Mouse (Mus musculus) spleen, adult 2 months (tissue): ENCODE results near the gene Stk11.

Source experiments
- CTCF ChIP-seq: fragments of 200-500 bp; IDR thresholded peaks from 2 replicates; pipeline ENCODE4 v1.5.1; 2011; ENCODE audit warnings: mild to moderate bottlenecking, inconsistent platforms; ENCODE audit not compliant: insufficient read depth, insufficient read length, insufficient replicate concordance; ENCODE audit errors: extremely low read depth
- POLR2A ChIP-seq: fragments of 200-500 bp; IDR thresholded peaks from 2 replicates; pipeline ENCODE4 v1.6.1; 2011; ENCODE audit warnings: low read depth, low read length, inconsistent platforms

DNA sequence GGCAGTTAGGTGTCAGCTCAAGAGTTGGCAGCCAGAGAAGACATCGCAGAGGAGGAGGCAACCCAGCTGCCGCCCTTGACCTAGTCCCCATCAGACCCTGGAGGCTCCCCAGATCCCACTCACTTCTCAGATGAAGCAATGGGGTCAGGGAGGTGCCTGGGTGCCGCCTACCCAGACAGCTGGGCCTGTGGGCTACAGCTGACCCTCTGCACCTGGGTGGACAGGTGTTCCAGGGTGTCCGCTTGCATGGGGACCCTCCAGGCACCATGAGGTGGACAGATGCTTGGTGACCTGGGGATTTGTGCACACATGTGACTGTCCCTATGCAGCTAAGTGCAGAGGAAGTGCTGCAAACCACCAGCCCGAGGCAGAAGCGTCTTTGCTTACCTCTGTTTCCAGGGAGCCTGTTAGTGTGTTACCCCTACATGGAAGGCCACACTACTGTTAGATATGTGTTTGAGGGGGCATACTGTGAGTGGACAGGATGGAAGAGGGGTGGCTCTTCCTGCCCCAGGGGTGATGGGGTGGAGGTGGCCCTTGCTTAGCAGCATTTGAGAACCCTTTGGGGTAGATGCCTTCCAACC is 47.2 kb downstream of the Stk11 start:
- TF ChIP-seq CTCF (no peak), POLR2A (no peak)
